Mouse (Mus musculus): ENCODE measurements around the gene Zfp36l1.

Gene Zfp36l1

GRCm38 (mm10) chr12:80110546-80110870 is 2.3 kb downstream of the Zfp36l1 start:
- no peak for DNase-seq (ENCODE audit: low spot score in 2 of 2)

GRCm38 (mm10) chr12:80109753-80110545 is 2.9 kb downstream of the Zfp36l1 start:
- DNase-seq (ENCODE audit: low spot score in 2 of 2) = no peak

GRCm38 (mm10) chr12:80108896-80109668 is 3.7 kb downstream of the Zfp36l1 start:
- peak; percentile 63 to 80 for DNase-seq (ENCODE audit: low spot score in 2 of 2)

GRCm38 (mm10) chr12:80106896-80107667 is 5.7 kb downstream of the Zfp36l1 start:
- no peak for DNase-seq (ENCODE audit: low spot score in 2 of 2)

GRCm38 (mm10) chr12:80106138-80106895 is 6.5 kb downstream of the Zfp36l1 start:
- no peak for DNase-seq (ENCODE audit: low spot score in 2 of 2)

GRCm38 (mm10) chr12:80103521-80103973 is 9.3 kb downstream of the Zfp36l1 start:
- no peak for DNase-seq (ENCODE audit: low spot score in 2 of 2)

- no peak for DNase-seq (ENCODE audit: low spot score in 2 of 2)
Observed at GRCm38 (mm10) chr12:80103089-80103488, 9.7 kb downstream of the Zfp36l1 start.

GRCm38 (mm10) chr12:80098825-80099224 is 14.0 kb downstream of the Zfp36l1 start:
- no peak for DNase-seq (ENCODE audit: low spot score in 2 of 2)

- no peak for DNase-seq (ENCODE audit: low spot score in 2 of 2)
Observed at GRCm38 (mm10) chr12:80096734-80097133, 16.1 kb downstream of the Zfp36l1 start.

GRCm38 (mm10) chr12:80092787-80093186 is 20.0 kb downstream of the Zfp36l1 start:
- no peak for DNase-seq (ENCODE audit: low spot score in 2 of 2)

- DNase-seq (ENCODE audit: low spot score in 2 of 2) = no peak
Observed at GRCm38 (mm10) chr12:80091080-80091479, 21.7 kb downstream of the Zfp36l1 start.

GRCm38 (mm10) chr12:80090529-80090928 is 22.3 kb downstream of the Zfp36l1 start:
- no peak for DNase-seq (ENCODE audit: low spot score in 2 of 2)

- no peak for DNase-seq (ENCODE audit: low spot score in 2 of 2)
Observed at GRCm38 (mm10) chr12:80088143-80088542, 24.7 kb downstream of the Zfp36l1 start.

GRCm38 (mm10) chr12:80084446-80085112 is 28.2 kb downstream of the Zfp36l1 start:
- no peak for DNase-seq (ENCODE audit: low spot score in 2 of 2)

GRCm38 (mm10) chr12:80083937-80084336 is 28.9 kb downstream of the Zfp36l1 start:
- peak; percentile 36 to 53 for DNase-seq (ENCODE audit: low spot score in 2 of 2)

GRCm38 (mm10) chr12:80083133-80083821 is 29.5 kb downstream of the Zfp36l1 start:
- no peak for DNase-seq (ENCODE audit: low spot score in 2 of 2)

GRCm38 (mm10) chr12:80082730-80083129 is 30.1 kb downstream of the Zfp36l1 start:
- DNase-seq (ENCODE audit: low spot score in 2 of 2) = no peak

GRCm38 (mm10) chr12:80081440-80081839 is 31.4 kb downstream of the Zfp36l1 start:
- DNase-seq (ENCODE audit: low spot score in 2 of 2) = no peak

- no peak for DNase-seq (ENCODE audit: low spot score in 2 of 2)
Observed at GRCm38 (mm10) chr12:80079937-80080336, 32.9 kb downstream of the Zfp36l1 start.

GRCm38 (mm10) chr12:80074331-80074730 is 38.5 kb downstream of the Zfp36l1 start:
- DNase-seq (ENCODE audit: low spot score in 2 of 2) = no peak
